9 mouse cellular contexts compared by ENCODE assay signal in the genomic region with DNA sequence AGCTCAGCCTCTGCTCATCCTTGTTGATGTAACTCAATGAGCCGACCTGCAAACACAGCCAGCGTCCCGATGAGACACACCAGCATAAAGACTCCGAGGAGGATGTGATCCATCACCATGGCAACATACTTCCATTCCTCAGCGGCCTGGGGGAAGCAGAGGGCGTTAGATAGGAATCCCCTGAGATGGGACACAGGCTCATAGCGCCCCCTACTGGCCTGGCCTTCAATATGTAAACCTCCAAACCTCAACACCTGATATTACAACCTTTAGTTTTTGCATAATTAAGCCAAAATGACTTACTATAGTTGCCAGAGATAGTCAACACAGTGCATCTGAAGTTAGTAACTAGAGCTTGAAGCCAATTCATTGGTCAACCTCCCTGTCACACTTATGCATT. TPM values are rescaled to one million over a fixed set of nuclear protein-coding genes. Genes with fewer than 3 reads are reported as not detected.
DNase-seq lines count a peak whose midpoint lies in the region; ATAC-seq and TF ChIP-seq lines count a peak whose summit lies in the region.
"Had no signal": no experiment of that assay in that cellular context is flagged by ENCODE, and none has a peak within 500 bp of the region (broad histone marks: within the 10 kb centered on the region; RNA-seq: fewer than 3 reads in every experiment).

No protein-coding gene starts in this region.

- in situ Hi-C loops in CH12.LX (cut with MboI; ENCODE audit: low pct_ligation_motif_present, low pct_unique_long_range_greater_than_20kb, low sequenced_read_pairs), result loop anchor here (25.0 kb wide), 1 partner anchor 321 kb away; the partner anchor contains the start of gene Atf2

- peak; percentile 65 for TF ChIP-seq CTCF in hindbrain, postnatal 0 days (IDR thresholded peaks at IDR 0.05; ENCODE audit: low read depth)
- peak; percentile 82 to 93 for TF ChIP-seq CTCF in CH12.LX (conservative IDR thresholded peaks at IDR 0.05 in 1 of 2, IDR thresholded peaks at IDR 0.05 in 1 of 2; ENCODE audit: low read depth in 2 of 2, low read length in 2 of 2)

- no peaks in the 10 kb centered on the region for H3K79me2 ChIP-seq in CH12.LX (replicated peaks; ENCODE audit: control insufficient read depth, extremely low read depth, insufficient read depth, poor library complexity, severe bottlenecking)

- no peak overlapping the region for H3K9ac ChIP-seq in hindbrain, postnatal 0 days (replicated peaks; ENCODE audit: low read length)
- H3K9ac ChIP-seq in CH12.LX (ENCODE audit: insufficient read depth, low read depth), result no peak overlapping the region
- no peak overlapping the region for H3K9ac ChIP-seq in midbrain, embryonic 14.5 days (replicated peaks; ENCODE audit: low read length)

- peak; percentile 31; the same call in 1 of the 2 replicates for ATAC-seq in hindbrain, postnatal 0 days
- peak; percentile 12; the same call in 1 of the 2 replicates for ATAC-seq in common myeloid progenitor, adult 5-6 weeks (replicated peaks; ENCODE audit: low read depth, poor library complexity, severe bottlenecking)
- ATAC-seq in midbrain, embryonic 14.5 days (ENCODE audit: low FRiP score, low TSS enrichment), result no peak

- H3K27ac ChIP-seq in hindbrain, postnatal 0 days, result no peak overlapping the region
- H3K27ac ChIP-seq in hindbrain, embryonic 10.5 days, result no peak overlapping the region
- no peak overlapping the region for H3K27ac ChIP-seq in CH12.LX (ENCODE audit: insufficient read depth, low read depth)
- no peak overlapping the region for H3K27ac ChIP-seq in midbrain, embryonic 14.5 days (replicated peaks; ENCODE audit: low read depth, low read length)

- no peaks in the 10 kb centered on the region for H3K36me3 ChIP-seq in hindbrain, postnatal 0 days (ENCODE audit: insufficient read depth, low read length)
- no peaks in the 10 kb centered on the region for H3K36me3 ChIP-seq in hindbrain, embryonic 10.5 days
- H3K36me3 ChIP-seq in CH12.LX (replicated peaks in 1 of 2; ENCODE audit: control insufficient read depth in 1 of 2, insufficient read depth in 1 of 2, low read length in 1 of 2), result no peaks in the 10 kb centered on the region
- no peaks in the 10 kb centered on the region for H3K36me3 ChIP-seq in midbrain, embryonic 14.5 days (ENCODE audit: control insufficient read depth, insufficient read depth, low read length)

- no peaks in the 10 kb centered on the region for H3K27me3 ChIP-seq in hindbrain, postnatal 0 days (ENCODE audit: insufficient read depth, low read length)
- H3K27me3 ChIP-seq in hindbrain, embryonic 10.5 days (ENCODE audit: insufficient read depth, poor library complexity, severe bottlenecking), result no peaks in the 10 kb centered on the region; the same call in 1 of the 2 replicates
- H3K27me3 ChIP-seq in CH12.LX (replicated peaks), result peaks cover 2% of the 10 kb centered on the region
- no peaks in the 10 kb centered on the region for H3K27me3 ChIP-seq in midbrain, embryonic 14.5 days (ENCODE audit: control insufficient read depth, insufficient read depth, low read length)

- no peaks in the 10 kb centered on the region for H3K9me3 ChIP-seq in hindbrain, postnatal 0 days (ENCODE audit: low read length)
- no peaks in the 10 kb centered on the region for H3K9me3 ChIP-seq in hindbrain, embryonic 10.5 days
- no peaks in the 10 kb centered on the region for H3K9me3 ChIP-seq in CH12.LX (replicated peaks; ENCODE audit: low read length)
- H3K9me3 ChIP-seq in midbrain, embryonic 14.5 days (ENCODE audit: control insufficient read depth, low read length), result no peaks in the 10 kb centered on the region

- no peak for TF ChIP-seq POLR2A in CH12.LX (IDR thresholded peaks at IDR 0.05; ENCODE audit: low read depth, low read length)

- dilution Hi-C loops in CH12.LX (cut with MboI; ENCODE audit: extremely low pct_ligation_motif_present, extremely low pct_unique_long_range_greater_than_20kb, low sequenced_read_pairs), result no loop called here

- peak; percentile 65 for TF ChIP-seq RAD21 in CH12.LX (IDR thresholded peaks at IDR 0.05; ENCODE audit: low read depth, low read length)

- DNase-seq in hindbrain, postnatal 0 days (ENCODE audit: low spot score), result peak; percentile 66
- DNase-seq in hindbrain, embryonic 10.5 days (ENCODE audit: low spot score), result no peak
- peak; percentile 66 for DNase-seq in CH12.LX (ENCODE audit: extremely low read depth)
- DNase-seq in midbrain, embryonic 14.5 days, result peak; percentile 74
- no peak for DNase-seq in frontal cortex, postnatal 36 days (ENCODE audit: low spot score in 2 of 2)
- DNase-seq in gastrocnemius, adult 18-20 months (ENCODE audit: low spot score), result no peak
- DNase-seq in Muller cell, postnatal 12 days (ENCODE audit: inconsistent ontology term), result no peak

- no peak overlapping the region for H3K4me3 ChIP-seq in hindbrain, postnatal 0 days (ENCODE audit: low read length)
- H3K4me3 ChIP-seq in hindbrain, embryonic 10.5 days, result no peak overlapping the region
- no peak overlapping the region for H3K4me3 ChIP-seq in CH12.LX (replicated peaks in 1 of 3; ENCODE audit: low read depth in 2 of 3, low read length in 2 of 3, poor library complexity in 1 of 3)
- H3K4me3 ChIP-seq in midbrain, embryonic 14.5 days (replicated peaks; ENCODE audit: low read depth, low read length), result no peak overlapping the region

- no peak for TF ChIP-seq EP300 in CH12.LX (IDR thresholded peaks at IDR 0.05; ENCODE audit: low read length)

- no peak overlapping the region for H3K4me2 ChIP-seq in hindbrain, postnatal 0 days (ENCODE audit: low read depth, low read length)
- no peak overlapping the region for H3K4me2 ChIP-seq in CH12.LX (ENCODE audit: insufficient read depth, low read depth, poor library complexity, severe bottlenecking)
- no peak overlapping the region for H3K4me2 ChIP-seq in midbrain, embryonic 14.5 days (ENCODE audit: low read length)

- H3K4me1 ChIP-seq in hindbrain, postnatal 0 days (ENCODE audit: insufficient read depth, low read length), result peaks cover 2% of the 10 kb centered on the region; the same call in 1 of the 2 replicates
- peaks cover 11% of the 10 kb centered on the region for H3K4me1 ChIP-seq in hindbrain, embryonic 10.5 days (replicated peaks)
- H3K4me1 ChIP-seq in CH12.LX (ENCODE audit: control insufficient read depth in 1 of 2, insufficient read depth in 2 of 2), result peaks cover 11 to 26% of the 10 kb centered on the region in 2 experiments; a peak in 3 of 4 replicates
- H3K4me1 ChIP-seq in midbrain, embryonic 14.5 days (ENCODE audit: control insufficient read depth, insufficient read depth, low read length), result peaks cover 17% of the 10 kb centered on the region; the same call in 1 of the 2 replicates

- WGBS in hindbrain, postnatal 0 days, result 4% methylated on average over 7 of the region's 7 CpGs
- 13% methylated on average over 7 of the region's 7 CpGs for WGBS in hindbrain, embryonic 10.5 days
- 3% methylated on average over 7 of the region's 7 CpGs for WGBS in midbrain, embryonic 14.5 days

TF ChIP-seq in CH12.LX, 34 proteins besides CTCF, POLR2A, EP300 and RAD21:
- TF ChIP-seq ELF1 (IDR thresholded peaks at IDR 0.05; ENCODE audit: low read depth, low read length) (no peak), E2F4 (IDR thresholded peaks at IDR 0.05; ENCODE audit: insufficient replicate concordance, low read depth, low read length) (no peak), SMC3 (IDR thresholded peaks at IDR 0.05; ENCODE audit: low read depth, low read length) (peak; percentile 42; the same call in 1 of the 2 replicates)

RNA-seq across cellular contexts. Expression of gene Chrna1, which starts 14.0 kb away (rescaled TPM):
- not detected in 2 replicates for total RNA-seq in hindbrain, postnatal 0 days (2014; rRNA removed)
- 0.15 and 0.25 TPM in 2 replicates for polyA plus RNA-seq in hindbrain, postnatal 0 days (2015; fragmentation: Nextera tagmentation; extraction: Ambion mirVana)
- polyA plus RNA-seq in hindbrain, embryonic 10.5 days (2016; fragmentation: Nextera tagmentation; extraction: Ambion mirVana), result 0.69 and 1.00 TPM in 2 replicates
- total RNA-seq in CH12.LX (2012; rRNA removed) (0.04 TPM in 1 of 2 replicates, not detected in the other), CH12.LX (2014; rRNA removed) (not detected in 2 replicates)
- not detected in 2 replicates for polyA plus RNA-seq in CH12.LX (2012; ENCODE audit: insufficient read length, low read depth)
- total RNA-seq in common myeloid progenitor, adult 5-6 weeks (2017), result not detected in 2 replicates
- 0.18 and 0.20 TPM in 2 replicates for polyA plus RNA-seq in midbrain, embryonic 14.5 days (2014; fragmentation: Nextera tagmentation; extraction: Ambion mirVana)
- total RNA-seq in gastrocnemius, adult 18-20 months (2021), result 1 to 10 TPM; 6.0 to 6.1 TPM
- polyA plus RNA-seq: large intestine, adult 2 months had no signal

RNA-seq across cellular contexts. Expression of gene Wipf1, which starts 36.6 kb away (rescaled TPM):
- 2.4 and 3.0 TPM in 2 replicates for total RNA-seq in hindbrain, postnatal 0 days (2014; rRNA removed)
- polyA plus RNA-seq in hindbrain, postnatal 0 days (2015; fragmentation: Nextera tagmentation; extraction: Ambion mirVana), result 2.6 TPM in 2 replicates
- polyA plus RNA-seq in hindbrain, embryonic 10.5 days (2016; fragmentation: Nextera tagmentation; extraction: Ambion mirVana), result 8.6 TPM in 2 replicates
- total RNA-seq in CH12.LX (2012; rRNA removed), result 18.3 and 19.2 TPM in 2 replicates
- total RNA-seq in CH12.LX (2014; rRNA removed), result 18.8 and 21.8 TPM in 2 replicates
- polyA plus RNA-seq in CH12.LX (2012; ENCODE audit: insufficient read length, low read depth), result 88.7 and 95.0 TPM in 2 replicates
- total RNA-seq in common myeloid progenitor, adult 5-6 weeks (2017), result 13.2 and 22.9 TPM in 2 replicates
- 1.7 and 2.8 TPM in 2 replicates for polyA plus RNA-seq in midbrain, embryonic 14.5 days (2014; fragmentation: Nextera tagmentation; extraction: Ambion mirVana)
- 1 to 10 TPM; 6.3 to 7.9 TPM for total RNA-seq in gastrocnemius, adult 18-20 months (2021)

Comparison
In these comparisons a context has a peak if more than half of its experiments do, and no peak if none do; other contexts are left out.
1. DNase-seq: peak in hindbrain, postnatal 0 days (single experiment), CH12.LX (single experiment) and midbrain, embryonic 14.5 days (single experiment); none in hindbrain, embryonic 10.5 days (single experiment), frontal cortex, postnatal 36 days (0 of 2), gastrocnemius, adult 18-20 months (single experiment) and Muller cell, postnatal 12 days (single experiment).